Mouse (Mus musculus) frontal cortex, adult 2 months (tissue): ENCODE measurements at regions not wholly inside any gene's neighbourhood (a gene's known extent, or its start where the extent isn't known, plus 50 kb on each side); places are given as distances from the start of the nearest gene placed in this dataset.

Source experiments
- DNase-seq, 2 experiments: peaks; one replicate each; pipeline ENCODE4 v3.0.0; 2022; ENCODE audit warnings: low spot score in 1 of 2; ENCODE audit errors: extremely low spot score in 1 of 2

- DNase-seq: no peak
Observed at GRCm38 (mm10) chr14:54103115-54103514, 150.8 kb downstream of the Dad1 start.

- no peak for DNase-seq
Observed at GRCm38 (mm10) chr14:54101775-54102174, 152.1 kb downstream of the Dad1 start.

GRCm38 (mm10) chr14:54099360-54099759 is 154.5 kb downstream of the Dad1 start:
- DNase-seq: peak in 1 of 2 experiments; percentile 17

- no peak for DNase-seq
Observed at GRCm38 (mm10) chr14:54098122-54098775, 155.7 kb downstream of the Dad1 start.

GRCm38 (mm10) chr14:54097026-54097425 is 156.9 kb downstream of the Dad1 start:
- no peak for DNase-seq

GRCm38 (mm10) chr14:54092444-54092843 is 161.5 kb downstream of the Dad1 start:
- no peak for DNase-seq

GRCm38 (mm10) chr14:54086660-54087059 is 167.2 kb downstream of the Dad1 start:
- DNase-seq: peak; percentile 75 to 88

- DNase-seq: no peak
Observed at GRCm38 (mm10) chr14:54074659-54075058, 179.2 kb downstream of the Dad1 start.

GRCm38 (mm10) chr14:54072283-54072912 is 181.5 kb downstream of the Dad1 start:
- DNase-seq: no peak

GRCm38 (mm10) chr14:54070240-54070639 is 183.7 kb downstream of the Dad1 start:
- DNase-seq: no peak

GRCm38 (mm10) chr14:54068684-54069083 is 185.2 kb downstream of the Dad1 start:
- no peak for DNase-seq

GRCm38 (mm10) chr14:54065466-54065865 is 188.4 kb downstream of the Dad1 start:
- no peak for DNase-seq

GRCm38 (mm10) chr14:54064541-54065402 is 189.1 kb downstream of the Dad1 start:
- peak; percentile 66 to 95 for DNase-seq

- peak; percentile 33 to 54 for DNase-seq
Observed at GRCm38 (mm10) chr14:54061570-54061969, 192.3 kb downstream of the Dad1 start.

- peak; percentile 81 to 95 for DNase-seq
Observed at GRCm38 (mm10) chr14:54059776-54060175, 194.1 kb downstream of the Dad1 start.

GRCm38 (mm10) chr14:54059096-54059495 is 194.8 kb downstream of the Dad1 start:
- no peak for DNase-seq

- DNase-seq: no peak
Observed at GRCm38 (mm10) chr14:54056691-54057090, 197.2 kb downstream of the Dad1 start.

GRCm38 (mm10) chr14:54055390-54055789 is 198.5 kb downstream of the Dad1 start:
- no peak for DNase-seq

- DNase-seq: no peak
Observed at GRCm38 (mm10) chr14:54042286-54042685, 211.6 kb downstream of the Dad1 start.

- DNase-seq: no peak
Observed at GRCm38 (mm10) chr14:54040644-54041043, 213.3 kb downstream of the Dad1 start.

GRCm38 (mm10) chr14:54034516-54034915 is 219.4 kb downstream of the Dad1 start:
- DNase-seq: no peak
